Mouse (Mus musculus) myocyte (in vitro differentiated cells): ENCODE measurements around the gene Rin3. TPM values are rescaled to one million over a fixed set of nuclear protein-coding genes. Genes with fewer than 3 reads are reported as not detected.

ENCODE experiments used
- H3K27me3 ChIP-seq: one replicate; pipeline ENCODE4 v1.6.1; 2011; ENCODE audit not compliant: control insufficient read depth, insufficient read depth, insufficient read length
- H3K36me3 ChIP-seq: one replicate; pipeline ENCODE4 v1.6.1; 2011; ENCODE audit not compliant: control insufficient read depth, insufficient read depth
- H3K4me2 ChIP-seq: one replicate; pipeline ENCODE4 v1.6.1; 2011; ENCODE audit warnings: low read depth, control low read depth
- H3K4me3 ChIP-seq: one replicate; pipeline ENCODE4 v1.5.1; 2011; ENCODE audit warnings: mild to moderate bottlenecking, control low read depth, moderate library complexity
- H3K79me2 ChIP-seq: one replicate; pipeline ENCODE4 v1.6.1; 2011; ENCODE audit not compliant: control insufficient read depth, insufficient read depth
- H3ac ChIP-seq: one replicate; pipeline ENCODE4 v1.6.1; 2011; ENCODE audit not compliant: control insufficient read depth, insufficient read length
- CEBPB ChIP-seq: IDR thresholded peaks from 2 replicates; pipeline ENCODE4 v1.6.1; 2011; ENCODE audit warnings: mild to moderate bottlenecking, moderate library complexity; ENCODE audit not compliant: poor library complexity, insufficient read depth, severe bottlenecking
- E2F4 ChIP-seq: IDR thresholded peaks from one replicate; pipeline ENCODE4 v1.6.1; 2011; ENCODE audit warnings: mild to moderate bottlenecking, control low read depth, moderate library complexity; ENCODE audit not compliant: insufficient read depth
- MAX ChIP-seq: IDR thresholded peaks from one replicate; pipeline ENCODE4 v1.6.1; 2011; ENCODE audit warnings: low read depth, mild to moderate bottlenecking, control low read depth
- MYOD1 ChIP-seq, 3 experiments: IDR thresholded peaks; one replicate each; pipeline ENCODE4 v1.6.1; 2011; ENCODE audit warnings: control low read depth in 2 of 3, low read depth in 2 of 3, mild to moderate bottlenecking in 2 of 3, moderate library complexity in 1 of 3; ENCODE audit not compliant: insufficient read length in 2 of 3, control insufficient read depth in 1 of 3
- MYOG ChIP-seq, 3 experiments: IDR thresholded peaks; one replicate each; pipeline ENCODE4 v1.6.1; 2011; ENCODE audit warnings: control low read depth in 2 of 3, low read depth in 2 of 3, mild to moderate bottlenecking in 2 of 3; ENCODE audit not compliant: insufficient read length in 2 of 3, control insufficient read depth in 1 of 3, insufficient read depth in 1 of 3
- POLR2A ChIP-seq: IDR thresholded peaks from one replicate; pipeline ENCODE4 v1.6.1; 2011; ENCODE audit warnings: low read depth, mild to moderate bottlenecking, control low read depth, moderate library complexity; ENCODE audit not compliant: insufficient read length
- POLR2AphosphoS2 ChIP-seq: IDR thresholded peaks from one replicate; pipeline ENCODE4 v1.6.1; 2011; ENCODE audit warnings: low read depth, control low read depth; ENCODE audit not compliant: insufficient read length
- REST ChIP-seq: IDR thresholded peaks from one replicate; pipeline ENCODE4 v1.6.1; 2011; ENCODE audit warnings: mild to moderate bottlenecking, control low read depth, moderate library complexity; ENCODE audit not compliant: insufficient read depth, insufficient read length
- SRF ChIP-seq: IDR thresholded peaks from one replicate; pipeline ENCODE4 v1.6.1; 2011; ENCODE audit warnings: low read depth; ENCODE audit not compliant: control insufficient read depth, insufficient read length
- TCF12 ChIP-seq: IDR thresholded peaks from one replicate; pipeline ENCODE4 v1.6.1; 2011; ENCODE audit warnings: mild to moderate bottlenecking, control low read depth; ENCODE audit not compliant: poor library complexity, insufficient read depth, severe bottlenecking
- TCF3 ChIP-seq: IDR thresholded peaks from one replicate; pipeline ENCODE4 v1.6.1; 2011; ENCODE audit warnings: low read depth, control low read depth; ENCODE audit not compliant: insufficient read length
- USF1 ChIP-seq: IDR thresholded peaks from one replicate; pipeline ENCODE4 v1.6.1; 2011; ENCODE audit warnings: low read depth, mild to moderate bottlenecking, control low read depth, moderate library complexity
- polyA plus RNA-seq: library from polyadenylated mRNA; unstranded; fragments of >200 nt; fragmentation: generic; extraction: Trizol; gene quantifications from one replicate; pipeline ENCODE4 v1.2.1, GENCODE M21; 2012; ENCODE audit warnings: missing spikeins

Rin3 gene
- polyA plus RNA-seq, 1 experiment, result 23.4 TPM

DNA sequence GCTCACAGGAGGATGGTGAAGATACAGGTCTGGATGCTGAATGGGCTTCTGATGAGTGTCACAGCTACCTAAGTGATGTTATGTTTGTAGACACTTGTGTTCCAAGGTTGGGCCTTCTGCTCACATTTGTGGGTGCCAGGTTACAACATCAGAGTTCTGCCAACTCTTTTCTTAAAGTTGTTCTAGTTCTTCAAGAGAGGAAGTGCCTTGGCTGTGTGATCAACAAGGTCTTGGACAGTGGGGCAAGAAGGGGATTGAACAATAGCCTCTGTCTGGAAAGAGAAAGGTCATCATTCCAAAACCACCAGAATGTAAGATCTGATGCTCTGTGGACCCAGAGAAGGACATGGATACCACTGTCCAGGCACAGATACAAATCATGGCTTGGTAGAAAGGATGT, 19.6 kb upstream of the Rin3 start:
- H3K27me3 ChIP-seq, result no peaks in the 10 kb centered on the region
- H3K79me2 ChIP-seq, result no peaks in the 10 kb centered on the region
- no peak overlapping the region for H3ac ChIP-seq
- no peak for TF ChIP-seq E2F4
- no peak for TF ChIP-seq REST
- TF ChIP-seq MAX, result no peak
- TF ChIP-seq POLR2AphosphoS2, result no peak
- TF ChIP-seq TCF12, result no peak
- TF ChIP-seq MYOG (IDR thresholded peaks at IDR 0.05; ENCODE audit: control insufficient read depth in 1 of 3, insufficient read depth in 1 of 3, insufficient read length in 2 of 3, low read depth in 2 of 3), result no peak
- no peak for TF ChIP-seq USF1
- no peak for TF ChIP-seq CEBPB
- no peak for TF ChIP-seq TCF3
- TF ChIP-seq MYOD1 (IDR thresholded peaks at IDR 0.05; ENCODE audit: control insufficient read depth in 1 of 3, insufficient read length in 2 of 3, low read depth in 2 of 3), result no peak
- TF ChIP-seq SRF, result no peak
- TF ChIP-seq POLR2A, result no peak
- H3K36me3 ChIP-seq, result no peaks in the 10 kb centered on the region
- H3K4me2 ChIP-seq, result no peak overlapping the region
- H3K4me3 ChIP-seq, result no peak overlapping the region

DNA sequence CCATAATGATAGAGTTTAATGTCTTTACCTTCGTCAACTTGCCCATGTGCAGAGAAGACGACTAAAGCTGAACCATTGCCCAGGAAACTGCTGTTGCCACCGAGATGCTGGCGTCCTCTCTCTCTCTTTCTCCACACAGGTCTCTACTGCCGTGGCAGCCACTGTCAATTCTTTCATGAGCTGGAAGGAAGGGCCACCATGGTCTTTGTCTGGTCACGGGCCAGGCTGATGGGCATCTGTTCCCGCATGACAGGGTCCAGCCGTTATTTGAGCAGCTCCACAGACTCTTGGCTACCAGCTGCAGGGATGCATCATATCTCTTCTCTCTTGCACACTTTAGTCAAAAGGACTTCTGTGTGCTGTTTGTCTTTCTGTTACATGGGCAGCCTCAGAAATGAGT, 16.4 kb upstream of the Rin3 start:
- Histone ChIP-seq H3K4me3 (no peak overlapping the region), H3K79me2 (no peaks in the 10 kb centered on the region), H3K4me2 (no peak overlapping the region), H3K27me3 (no peaks in the 10 kb centered on the region), H3K36me3 (no peaks in the 10 kb centered on the region), H3ac (no peak overlapping the region)
- TF ChIP-seq TCF3 (no peak), MAX (no peak), MYOD1 (IDR thresholded peaks at IDR 0.05; ENCODE audit: control insufficient read depth in 1 of 3, insufficient read length in 2 of 3, low read depth in 2 of 3) (no peak)

- Histone ChIP-seq H3K4me3 (no peak overlapping the region), H3K27me3 (no peaks in the 10 kb centered on the region), H3K36me3 (no peaks in the 10 kb centered on the region), H3K79me2 (no peaks in the 10 kb centered on the region), H3K4me2 (no peak overlapping the region), H3ac (no peak overlapping the region)
- TF ChIP-seq USF1 (no peak), TCF12 (no peak), MAX (no peak), MYOG (IDR thresholded peaks at IDR 0.05; ENCODE audit: control insufficient read depth in 1 of 3, insufficient read depth in 1 of 3, insufficient read length in 2 of 3, low read depth in 2 of 3) (no peak), TCF3 (no peak), MYOD1 (IDR thresholded peaks at IDR 0.05; ENCODE audit: control insufficient read depth in 1 of 3, insufficient read length in 2 of 3, low read depth in 2 of 3) (no peak), POLR2A (no peak), POLR2AphosphoS2 (no peak), CEBPB (no peak), SRF (no peak), REST (no peak), E2F4 (no peak)
Measured at GRCm38 (mm10) chr12:102269144-102269543, 13.7 kb upstream of the Rin3 start.

GRCm38 (mm10) chr12:102270776-102271405, 12.0 kb upstream of the Rin3 start:
- no peak overlapping the region for H3K4me2 ChIP-seq
- H3K27me3 ChIP-seq, result no peaks in the 10 kb centered on the region
- no peaks in the 10 kb centered on the region for H3K79me2 ChIP-seq
- no peak for TF ChIP-seq REST
- TF ChIP-seq TCF12, result no peak
- TF ChIP-seq MAX, result no peak
- TF ChIP-seq USF1, result peak; percentile 26
- H3ac ChIP-seq, result no peak overlapping the region
- H3K36me3 ChIP-seq, result no peaks in the 10 kb centered on the region
- no peak overlapping the region for H3K4me3 ChIP-seq

DNA sequence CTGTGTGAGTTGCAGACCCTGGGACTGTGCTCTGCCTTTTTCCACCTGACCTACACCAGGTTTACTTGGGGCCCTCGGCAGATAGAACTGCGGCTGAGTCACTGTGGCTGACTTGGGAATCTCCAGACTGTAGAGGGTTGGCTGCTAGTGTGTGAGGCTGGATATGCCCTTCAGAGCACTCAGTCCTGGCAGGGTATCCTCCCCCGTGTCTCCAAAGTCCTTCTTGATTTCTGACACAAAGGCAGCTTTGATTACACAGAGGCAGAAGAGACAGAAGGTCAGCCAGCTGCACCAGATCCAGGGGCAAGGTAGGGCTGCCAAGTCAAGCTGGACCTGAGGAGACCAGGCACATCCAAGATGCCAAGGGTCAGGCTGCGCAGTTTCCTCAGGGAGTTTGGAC, 11.4 kb upstream of the Rin3 start:
- Histone ChIP-seq H3K4me3 (no peak overlapping the region), H3K36me3 (no peaks in the 10 kb centered on the region), H3ac (no peak overlapping the region), H3K79me2 (no peaks in the 10 kb centered on the region), H3K27me3 (no peaks in the 10 kb centered on the region), H3K4me2 (no peak overlapping the region)
- TF ChIP-seq E2F4 (no peak), POLR2AphosphoS2 (no peak), REST (no peak), SRF (no peak), USF1 (no peak), MAX (no peak), TCF3 (no peak), POLR2A (no peak)
